Mouse (Mus musculus) liver, embryonic 14.5 days (tissue): Measurements from ENCODE around the gene Gramd4.

ENCODE experiments used
- CTCF ChIP-seq: IDR thresholded peaks from 2 replicates; pipeline ENCODE4 v1.5.1; 2016; ENCODE audit warnings: antibody characterized with exemption, low read depth, control low read depth
- EP300 ChIP-seq: IDR thresholded peaks from 2 replicates; pipeline ENCODE4 v1.6.1; 2016; ENCODE audit warnings: antibody characterized with exemption, low read depth

DNA sequence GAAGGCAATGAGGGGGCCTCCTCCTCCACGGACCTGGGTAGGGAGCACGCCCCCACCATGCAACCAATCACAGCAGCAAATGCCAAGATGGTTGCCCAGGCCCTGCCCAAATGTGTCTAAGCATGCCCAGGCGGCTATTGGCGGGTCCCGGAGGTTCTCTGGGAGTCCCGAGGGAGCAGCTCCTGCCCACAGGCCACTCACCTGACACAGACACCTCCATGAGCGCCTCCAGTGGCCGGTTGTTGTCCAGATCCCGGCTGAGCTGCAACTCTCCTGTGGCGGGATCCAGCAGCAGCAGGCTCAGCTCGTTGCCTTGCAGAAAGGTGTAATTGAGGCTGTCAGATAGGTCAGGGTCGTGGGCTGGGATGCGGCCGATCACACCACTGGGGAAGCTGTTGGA is 27.5 kb upstream of the Gramd4 start:
- TF ChIP-seq EP300 (no peak), CTCF (no peak)
